Mouse (Mus musculus): Measurements from ENCODE around the gene Gse1. TPM values are rescaled to one million over a fixed set of nuclear protein-coding genes. Genes with fewer than 3 reads are reported as not detected.
"Not testable (repeated sequence)": the region's sequence is repeated elsewhere in the genome, so short reads cannot be mapped to it uniquely, and the experiment has no call there.

Gse1 gene
- polyA plus RNA-seq, 1 experiment from 2014 or later: 22.6 TPM

GRCm38 (mm10) chr8:120352096-120352495 is 123.8 kb downstream of the Gse1 start:
- H3K9ac ChIP-seq (ENCODE audit: low read length): no peak overlapping the region
- H3K36me3 ChIP-seq (ENCODE audit: control insufficient read depth, insufficient read depth, low read length): no peaks in the 10 kb centered on the region
- no peak overlapping the region for H3K4me3 ChIP-seq (ENCODE audit: low read depth, low read length)
- no peak overlapping the region for H3K27ac ChIP-seq (ENCODE audit: low read depth, low read length)
- H3K27me3 ChIP-seq (replicated peaks; ENCODE audit: control insufficient read depth, insufficient read depth, low read length): no peaks in the 10 kb centered on the region
- H3K4me2 ChIP-seq (ENCODE audit: low read length): no peak overlapping the region
- no peaks in the 10 kb centered on the region for H3K9me3 ChIP-seq (replicated peaks; ENCODE audit: control insufficient read depth, low read length)
- peaks cover 22% of the 10 kb centered on the region for H3K4me1 ChIP-seq (ENCODE audit: control insufficient read depth, insufficient read depth, low read length)
- ATAC-seq (no peak), DNase-seq (ENCODE audit: low spot score) (no peak)
- 78% methylated on average over 10 of the region's 10 CpGs for whole genome bisulfite sequencing

- no peak overlapping the region for H3K4me3 ChIP-seq (ENCODE audit: low read depth, low read length)
- DNase-seq (ENCODE audit: low spot score): no peak
- H3K36me3 ChIP-seq (ENCODE audit: control insufficient read depth, insufficient read depth, low read length): no peaks in the 10 kb centered on the region
- no peak for ATAC-seq
- no peaks in the 10 kb centered on the region for H3K9me3 ChIP-seq (replicated peaks; ENCODE audit: control insufficient read depth, low read length)
- H3K27ac ChIP-seq (ENCODE audit: low read depth, low read length): no peak overlapping the region
- H3K27me3 ChIP-seq (replicated peaks; ENCODE audit: control insufficient read depth, insufficient read depth, low read length): no peaks in the 10 kb centered on the region
- H3K4me2 ChIP-seq (ENCODE audit: low read length): no peak overlapping the region
- WGBS: 76% methylated on average over 9 of the region's 9 CpGs
- no peak overlapping the region for H3K9ac ChIP-seq (ENCODE audit: low read length)
- peaks cover 6% of the 10 kb centered on the region; the same call in 1 of the 2 replicates for H3K4me1 ChIP-seq (ENCODE audit: control insufficient read depth, insufficient read depth, low read length)
These were observed 127.8 kb downstream of the Gse1 start for GRCm38 (mm10) chr8:120356067-120356466.

DNA sequence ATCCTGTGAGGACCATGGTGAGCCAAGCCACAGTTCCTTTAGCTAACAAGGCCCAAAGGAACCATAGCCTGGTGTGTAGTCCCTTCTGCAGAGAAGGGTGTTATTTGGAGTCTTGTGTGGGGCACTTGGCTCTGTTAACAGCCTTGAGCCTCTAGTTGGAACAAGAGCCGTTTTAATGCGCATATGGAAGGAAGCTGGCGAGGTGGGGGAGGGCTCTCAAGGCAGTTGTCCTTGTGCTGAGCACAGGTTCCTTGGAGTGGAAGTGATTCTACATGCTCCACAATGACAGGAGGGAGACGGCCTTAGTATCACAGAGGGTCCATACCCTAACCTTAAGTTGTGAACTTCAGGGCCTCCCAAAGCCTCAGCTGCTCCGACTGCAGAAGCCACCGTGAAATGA is 129.2 kb downstream of the Gse1 start:
- no peak overlapping the region for H3K9ac ChIP-seq (ENCODE audit: low read length)
- no peaks in the 10 kb centered on the region for H3K27me3 ChIP-seq (replicated peaks; ENCODE audit: control insufficient read depth, insufficient read depth, low read length)
- 76% methylated on average over 6 of the region's 6 CpGs for WGBS
- H3K9me3 ChIP-seq (replicated peaks; ENCODE audit: control insufficient read depth, low read length): no peaks in the 10 kb centered on the region
- ATAC-seq (no peak), DNase-seq (ENCODE audit: low spot score) (no peak)
- H3K4me2 ChIP-seq (ENCODE audit: low read length): no peak overlapping the region
- peaks cover 10% of the 10 kb centered on the region; the same call in 1 of the 2 replicates for H3K4me1 ChIP-seq (ENCODE audit: control insufficient read depth, insufficient read depth, low read length)
- no peak overlapping the region for H3K27ac ChIP-seq (ENCODE audit: low read depth, low read length)
- no peaks in the 10 kb centered on the region for H3K36me3 ChIP-seq (ENCODE audit: control insufficient read depth, insufficient read depth, low read length)
- no peak overlapping the region for H3K4me3 ChIP-seq (ENCODE audit: low read depth, low read length)

- WGBS: 51% methylated on average over 8 of the region's 8 CpGs
- DNase-seq (ENCODE audit: low spot score) (peak; percentile 82), ATAC-seq (peak; percentile 71)
- Histone ChIP-seq H3K4me2 (ENCODE audit: low read length) (no peak overlapping the region), H3K4me3 (ENCODE audit: low read depth, low read length) (no peak overlapping the region), H3K9ac (ENCODE audit: low read length) (no peak overlapping the region), H3K27ac (ENCODE audit: low read depth, low read length) (peak overlapping the region; percentile 67), H3K36me3 (ENCODE audit: control insufficient read depth, insufficient read depth, low read length) (no peaks in the 10 kb centered on the region), H3K4me1 (ENCODE audit: control insufficient read depth, insufficient read depth, low read length) (peaks cover 6% of the 10 kb centered on the region; the same call in 1 of the 2 replicates), H3K9me3 (replicated peaks; ENCODE audit: control insufficient read depth, low read length) (no peaks in the 10 kb centered on the region), H3K27me3 (replicated peaks; ENCODE audit: control insufficient read depth, insufficient read depth, low read length) (no peaks in the 10 kb centered on the region)
These were observed 133.0 kb downstream of the Gse1 start for GRCm38 (mm10) chr8:120361301-120361700.

- Histone ChIP-seq H3K4me3 (ENCODE audit: low read depth, low read length) (no peak overlapping the region), H3K4me2 (ENCODE audit: low read length) (no peak overlapping the region), H3K9ac (ENCODE audit: low read length) (no peak overlapping the region), H3K27ac (ENCODE audit: low read depth, low read length) (no peak overlapping the region), H3K36me3 (ENCODE audit: control insufficient read depth, insufficient read depth, low read length) (no peaks in the 10 kb centered on the region), H3K27me3 (replicated peaks; ENCODE audit: control insufficient read depth, insufficient read depth, low read length) (no peaks in the 10 kb centered on the region), H3K4me1 (ENCODE audit: control insufficient read depth, insufficient read depth, low read length) (peaks cover 8% of the 10 kb centered on the region), H3K9me3 (replicated peaks; ENCODE audit: control insufficient read depth, low read length) (no peaks in the 10 kb centered on the region)
- no peak for ATAC-seq
- DNase-seq (ENCODE audit: low spot score): no peak
- WGBS: 68% methylated on average over 10 of the region's 10 CpGs
These were observed 135.4 kb downstream of the Gse1 start for GRCm38 (mm10) chr8:120363552-120364071.

GRCm38 (mm10) chr8:120364093-120364725 is 136.0 kb downstream of the Gse1 start:
- no peak for ATAC-seq
- Histone ChIP-seq H3K4me1 (ENCODE audit: control insufficient read depth, insufficient read depth, low read length) (peaks cover 12% of the 10 kb centered on the region), H3K4me3 (ENCODE audit: low read depth, low read length) (no peak overlapping the region), H3K36me3 (ENCODE audit: control insufficient read depth, insufficient read depth, low read length) (no peaks in the 10 kb centered on the region), H3K9ac (ENCODE audit: low read length) (no peak overlapping the region), H3K9me3 (replicated peaks; ENCODE audit: control insufficient read depth, low read length) (no peaks in the 10 kb centered on the region), H3K4me2 (ENCODE audit: low read length) (no peak overlapping the region), H3K27ac (ENCODE audit: low read depth, low read length) (no peak overlapping the region), H3K27me3 (replicated peaks; ENCODE audit: control insufficient read depth, insufficient read depth, low read length) (no peaks in the 10 kb centered on the region)
- DNase-seq (ENCODE audit: low spot score): no peak
- 44% methylated on average over 7 of the region's 7 CpGs for WGBS

GRCm38 (mm10) chr8:120366840-120367239 is 138.6 kb downstream of the Gse1 start:
- Histone ChIP-seq H3K27ac (ENCODE audit: low read depth, low read length) (no peak overlapping the region), H3K9me3 (replicated peaks; ENCODE audit: control insufficient read depth, low read length) (no peaks in the 10 kb centered on the region), H3K4me2 (ENCODE audit: low read length) (no peak overlapping the region), H3K27me3 (replicated peaks; ENCODE audit: control insufficient read depth, insufficient read depth, low read length) (no peaks in the 10 kb centered on the region), H3K4me1 (ENCODE audit: control insufficient read depth, insufficient read depth, low read length) (peaks cover 9% of the 10 kb centered on the region; the same call in 1 of the 2 replicates), H3K9ac (ENCODE audit: low read length) (no peak overlapping the region), H3K4me3 (ENCODE audit: low read depth, low read length) (no peak overlapping the region), H3K36me3 (ENCODE audit: control insufficient read depth, insufficient read depth, low read length) (no peaks in the 10 kb centered on the region)
- no peak for ATAC-seq
- DNase-seq (ENCODE audit: low spot score): no peak
- 80% methylated on average over 6 of the region's 6 CpGs for WGBS

DNA sequence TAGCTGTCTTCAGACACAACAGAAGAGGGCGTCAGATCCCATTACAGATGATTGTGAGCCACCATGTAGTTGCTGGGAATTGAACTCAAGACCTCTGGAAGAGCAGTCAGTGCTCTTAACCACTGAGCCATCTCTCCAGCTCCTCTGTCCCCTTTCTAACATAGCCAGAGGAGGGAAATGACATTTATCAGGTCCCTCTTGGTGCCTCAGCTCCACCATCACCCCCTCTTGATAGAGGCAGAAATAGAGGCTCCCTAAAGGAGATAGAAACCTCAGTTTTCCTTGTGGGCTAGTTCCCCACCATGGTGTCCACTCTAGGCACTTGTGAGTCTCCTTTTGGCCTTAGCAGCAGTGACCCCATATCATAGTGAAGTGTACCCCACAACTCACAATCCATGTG is 139.9 kb downstream of the Gse1 start:
- ATAC-seq; H3K4me1 ChIP-seq (ENCODE audit: control insufficient read depth, insufficient read depth, low read length); H3K4me2 ChIP-seq (ENCODE audit: low read length); H3K4me3 ChIP-seq (ENCODE audit: low read depth, low read length); H3K9me3 ChIP-seq (replicated peaks; ENCODE audit: control insufficient read depth, low read length); H3K36me3 ChIP-seq (ENCODE audit: control insufficient read depth, insufficient read depth, low read length); H3K27me3 ChIP-seq (replicated peaks; ENCODE audit: control insufficient read depth, insufficient read depth, low read length); H3K9ac ChIP-seq (ENCODE audit: low read length); DNase-seq (ENCODE audit: low spot score): not testable (repeated sequence)
- H3K27ac ChIP-seq (ENCODE audit: low read depth, low read length): peak overlapping the region; percentile 52; the same call in 1 of the 2 replicates
- WGBS: 71% methylated on average over 1 of the region's 1 CpGs

DNA sequence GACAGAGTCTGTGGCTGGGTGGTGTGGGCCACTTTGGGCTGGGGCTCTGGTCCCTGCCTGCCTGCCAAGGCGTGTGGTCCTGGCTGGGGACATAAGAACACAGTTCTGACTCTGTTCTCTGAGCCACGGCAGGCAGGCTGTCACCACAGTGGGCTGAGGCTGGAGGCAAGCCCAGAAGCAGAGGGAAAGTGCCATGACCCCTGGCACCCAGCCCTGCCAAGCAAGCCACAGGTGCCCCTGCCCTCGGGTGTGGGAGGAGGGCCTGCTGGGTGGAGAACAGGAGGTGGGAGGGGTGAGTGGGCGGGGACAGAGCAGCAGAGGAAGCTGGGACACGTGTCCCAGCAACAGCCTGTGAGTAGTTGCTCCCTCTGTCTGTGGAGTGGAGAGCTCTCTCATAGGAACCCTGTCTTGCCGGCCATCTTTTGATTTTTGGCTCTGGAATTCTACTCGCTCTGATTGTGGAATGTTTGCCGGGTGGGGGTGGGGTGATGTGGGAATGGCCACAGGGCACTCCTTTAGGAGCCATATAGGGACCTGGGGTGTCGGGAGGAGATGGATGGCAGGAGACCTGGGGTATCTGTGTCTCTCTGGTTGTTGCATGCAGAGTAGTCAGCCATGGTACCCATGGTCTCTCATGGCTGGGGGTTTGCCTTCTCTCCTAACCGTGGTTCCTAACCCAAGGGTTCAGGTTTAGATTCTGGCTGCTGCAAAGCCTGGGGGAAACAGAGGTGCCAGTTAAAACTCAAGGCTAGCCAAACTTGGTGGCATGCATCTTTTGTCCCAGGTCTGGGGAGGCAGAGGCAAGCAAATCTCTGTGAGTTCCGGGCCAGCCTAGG is 140.8 kb downstream of the Gse1 start:
- H3K36me3 ChIP-seq (ENCODE audit: control insufficient read depth, insufficient read depth, low read length): no peaks in the 10 kb centered on the region
- H3K9ac ChIP-seq (ENCODE audit: low read length): no peak overlapping the region
- H3K9me3 ChIP-seq (replicated peaks; ENCODE audit: control insufficient read depth, low read length): no peaks in the 10 kb centered on the region
- ATAC-seq: peak; percentile 81
- H3K4me1 ChIP-seq (ENCODE audit: control insufficient read depth, insufficient read depth, low read length): peaks cover 12% of the 10 kb centered on the region
- no peak overlapping the region for H3K4me3 ChIP-seq (ENCODE audit: low read depth, low read length)
- DNase-seq (ENCODE audit: low spot score): peak; percentile 89
- no peak overlapping the region for H3K4me2 ChIP-seq (ENCODE audit: low read length)
- no peaks in the 10 kb centered on the region for H3K27me3 ChIP-seq (replicated peaks; ENCODE audit: control insufficient read depth, insufficient read depth, low read length)
- 25% methylated on average over 11 of the region's 11 CpGs for WGBS
- H3K27ac ChIP-seq (ENCODE audit: low read depth, low read length): no peak overlapping the region; the same call in 1 of the 2 replicates
